Mouse (Mus musculus) intestine, embryonic 16.5 days (tissue): ENCODE measurements around the gene Hint1. TPM values are rescaled to one million over a fixed set of nuclear protein-coding genes. Genes with fewer than 3 reads are reported as not detected.

Experiments used
- ATAC-seq: fragments of 200-750 bp; cut with Nextera tagmentation; 2 replicates; pipeline ENCODE4 v1.8.0; 2017; ENCODE audit warnings: moderate TSS enrichment, moderate library complexity
- H3K27ac ChIP-seq: fragments of 300-500 bp; sonication (generic); 2 replicates; pipeline ENCODE4 v1.5.1; 2014; ENCODE audit warnings: mild to moderate bottlenecking, low read length
- H3K27me3 ChIP-seq: fragments of 300-500 bp; sonication (generic); replicated peaks from 2 replicates; pipeline ENCODE4 v1.6.1; 2014; ENCODE audit warnings: low read length, control low read depth, mixed read lengths; ENCODE audit not compliant: control insufficient read depth, insufficient read depth
- H3K36me3 ChIP-seq: fragments of 300-500 bp; sonication (generic); 2 replicates; pipeline ENCODE4 v1.6.1; 2014; ENCODE audit warnings: low read length, control low read depth; ENCODE audit not compliant: control insufficient read depth, insufficient read depth
- H3K4me1 ChIP-seq: fragments of 300-500 bp; sonication (generic); 2 replicates; pipeline ENCODE4 v1.6.1; 2014; ENCODE audit warnings: low read length, control low read depth, mixed read lengths; ENCODE audit not compliant: control insufficient read depth, insufficient read depth
- H3K4me2 ChIP-seq: fragments of 300-500 bp; sonication (generic); 2 replicates; pipeline ENCODE4 v1.6.1; 2014; ENCODE audit warnings: low read depth, low read length, control low read depth
- H3K4me3 ChIP-seq: fragments of 300-500 bp; sonication (generic); 2 replicates; pipeline ENCODE4 v1.5.1; 2014; ENCODE audit warnings: mild to moderate bottlenecking, low read length
- H3K9ac ChIP-seq: fragments of 300-500 bp; sonication (generic); 2 replicates; pipeline ENCODE4 v1.6.1; 2014; ENCODE audit warnings: low read depth, low read length
- H3K9me3 ChIP-seq: fragments of 300-500 bp; sonication (generic); 2 replicates; pipeline ENCODE4 v1.6.1; 2016; ENCODE audit warnings: low read length, control low read depth; ENCODE audit not compliant: control insufficient read depth
- WGBS: fragments of 180-500 bp; shearing (Covaris S2); extraction: QIAGEN DNeasy Blood & Tissue Kit; methylation state at CpG from one replicate; pipeline ENCODE4 v1.1.7; 2014; 5-methylcytosine and 5-hydroxymethylcytosine counted together
- polyA plus RNA-seq: library from polyadenylated mRNA; unstranded; fragments of >200 nt; fragmentation: Nextera tagmentation; extraction: Ambion mirVana; gene quantifications from 2 replicates; pipeline ENCODE4 v1.2.1, GENCODE M21; 2015

Gene Hint1
- polyA plus RNA-seq, 1 experiment from 2014 or later: 732 TPM

DNA sequence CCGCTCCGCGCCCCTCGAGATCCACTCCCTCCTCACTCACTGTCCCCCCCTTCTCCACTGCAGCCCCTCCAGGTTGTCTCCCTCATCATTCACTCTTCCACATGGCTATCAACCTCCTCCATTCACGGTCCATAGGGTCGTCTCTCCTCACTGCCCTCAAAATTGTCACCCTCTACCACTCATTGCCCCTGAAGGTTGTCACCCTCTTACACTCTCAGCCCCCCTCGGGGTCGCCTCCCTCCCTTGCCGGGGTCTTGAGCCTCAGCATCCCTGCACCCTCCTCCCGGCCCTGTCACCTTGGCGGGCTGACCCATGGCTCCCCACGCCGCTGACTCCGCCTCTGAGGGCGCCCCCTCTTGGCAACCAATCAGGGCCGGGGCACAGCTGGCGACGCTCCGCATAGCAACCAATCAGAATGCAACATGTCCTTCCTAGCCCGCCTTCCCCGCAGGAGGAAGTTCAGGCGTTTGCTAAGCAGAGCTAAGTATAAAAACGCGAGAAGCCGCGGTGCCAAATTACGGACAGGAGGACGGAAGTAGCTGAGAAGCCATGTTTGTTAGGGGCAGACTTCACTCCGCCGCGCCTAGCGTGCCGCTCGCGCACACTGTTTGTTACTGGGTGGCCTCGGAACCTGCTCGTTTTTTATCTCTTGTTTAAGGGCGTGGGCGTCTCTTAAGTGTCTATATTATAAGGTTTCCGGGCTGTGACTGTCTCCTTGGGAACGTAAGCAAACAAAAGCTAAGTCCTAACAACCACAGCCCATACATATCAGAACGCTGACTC lies 5.7 kb upstream of the Hint1 start, which contains the start of gene Lyrm7:
Gene Lyrm7, minus strand, starts transcription at position 661 of the 783 bp plus-strand sequence.
- H3K9me3 ChIP-seq: no peaks in the 10 kb centered on the region
- WGBS: under 1% methylated on average over 42 of the region's 42 CpGs

DNA sequence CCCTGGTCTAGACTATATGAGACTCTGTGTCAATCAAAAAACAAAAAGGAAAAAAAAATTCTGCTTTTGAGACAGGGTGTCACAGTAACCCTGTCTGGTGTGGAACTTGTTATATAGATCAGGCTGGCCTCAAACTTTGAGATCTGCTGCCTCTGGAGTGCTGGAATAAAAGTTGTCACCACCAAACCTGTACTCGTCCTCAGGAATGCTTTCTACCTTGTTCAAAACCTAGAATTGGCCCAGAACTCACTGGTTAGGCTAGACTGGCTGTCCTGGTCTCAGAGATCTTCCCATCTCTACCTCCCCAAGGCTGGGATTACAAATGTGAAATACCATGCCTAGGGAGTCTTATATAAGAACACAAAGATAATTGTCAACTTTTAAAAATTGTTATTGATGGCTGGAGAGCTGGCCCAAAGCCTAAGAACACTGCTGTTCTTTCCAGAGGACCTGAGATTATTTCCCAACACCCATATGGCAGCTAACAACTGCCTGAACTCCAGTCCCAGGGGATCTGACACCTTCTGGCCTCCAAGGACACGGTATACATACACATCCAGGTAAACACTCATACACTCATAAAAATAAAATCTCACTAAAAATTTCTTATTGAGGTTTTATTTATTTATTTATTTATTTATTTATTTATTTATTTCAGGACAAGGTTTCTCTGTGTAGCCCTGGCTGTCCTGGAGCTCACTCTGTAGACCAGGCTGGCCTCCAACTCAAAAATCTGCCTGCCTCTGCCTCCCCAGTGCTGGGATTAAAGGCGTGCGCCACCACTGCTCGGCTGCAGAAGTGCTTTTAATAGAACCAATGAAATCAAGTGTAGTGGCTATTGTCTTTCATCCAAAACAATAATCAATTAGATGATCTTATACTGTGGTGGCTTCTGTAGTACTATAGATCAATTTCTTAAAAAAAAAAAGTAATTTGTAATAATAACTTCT lies 4.4 kb upstream of the Hint1 start:
- WGBS: 91% methylated on average over 5 of the region's 5 CpGs
- Histone ChIP-seq H3K4me1 (peaks cover 8% of the 10 kb centered on the region), H3K27ac (0 out of 2 replicates have a peak overlapping the region, but pooled peaks have one; percentile 11), H3K4me2 (no peak overlapping the region), H3K9ac (no peak overlapping the region), H3K27me3 (no peaks in the 10 kb centered on the region), H3K4me3 (no peak overlapping the region), H3K9me3 (no peaks in the 10 kb centered on the region), H3K36me3 (no peaks in the 10 kb centered on the region)
- ATAC-seq: no peak

More for the DNA sequence above, 5.7 kb upstream of the Hint1 start, which contains the start of gene Lyrm7:
- H3K9ac ChIP-seq: peak within 1 kb of the TSS; percentile 78
- H3K36me3 ChIP-seq: no peaks in the 10 kb centered on the region
- peak within 1 kb of the TSS; percentile 74 for H3K4me2 ChIP-seq
- ATAC-seq: peak; percentile 98
- peaks cover 6% of the 10 kb centered on the region; the same call in 1 of the 2 replicates for H3K4me1 ChIP-seq
- peak within 1 kb of the TSS; percentile 67 for H3K4me3 ChIP-seq
- H3K27ac ChIP-seq: peak within 1 kb of the TSS; percentile 85
- no peaks in the 10 kb centered on the region for H3K27me3 ChIP-seq

DNA sequence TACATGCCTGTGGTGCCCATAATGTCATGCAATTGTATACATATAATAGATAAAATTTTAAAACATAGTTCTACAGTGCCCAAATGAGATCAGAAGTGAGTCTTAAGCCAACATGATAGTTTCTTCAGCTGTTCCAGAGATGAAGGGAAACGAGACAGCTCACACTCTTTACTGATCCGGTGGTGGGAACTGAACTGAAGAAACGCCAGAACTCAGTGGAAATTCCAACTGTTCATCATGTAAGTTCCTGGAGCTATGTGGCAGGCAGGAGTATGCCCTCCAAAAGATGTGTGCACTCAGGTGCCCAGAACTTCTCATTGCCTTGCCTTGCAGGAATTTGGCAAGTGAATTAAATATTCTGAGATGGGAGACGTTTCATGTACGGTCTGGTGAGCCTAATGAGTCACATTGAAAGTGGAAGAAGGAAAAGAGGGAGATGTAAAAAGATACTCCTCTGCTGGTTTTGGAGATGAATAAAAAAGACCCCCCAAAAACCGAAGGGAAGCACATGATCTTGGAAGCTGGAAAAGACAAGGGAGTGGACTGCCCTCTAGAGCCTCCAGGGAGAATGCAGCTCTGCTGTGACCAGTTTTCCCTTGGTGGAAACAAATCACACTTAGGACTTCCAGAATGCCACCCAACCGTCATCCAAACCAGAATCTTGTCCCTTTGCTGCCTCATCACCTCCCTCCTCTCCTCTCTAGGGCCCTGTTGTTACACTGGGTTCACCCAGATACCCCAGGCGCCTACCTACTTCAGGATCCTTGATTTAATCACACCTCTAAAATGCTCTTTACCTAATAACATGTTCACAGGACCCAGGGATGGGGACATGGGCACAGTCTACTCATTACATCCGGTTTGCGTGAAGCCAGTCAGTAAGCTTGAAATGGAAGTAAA lies 3.3 kb upstream of the Hint1 start:
- no peak overlapping the region for H3K4me3 ChIP-seq
- peaks cover 12% of the 10 kb centered on the region for H3K4me1 ChIP-seq
- ATAC-seq: no peak
- H3K4me2 ChIP-seq: no peak overlapping the region
- no peaks in the 10 kb centered on the region for H3K36me3 ChIP-seq
- WGBS: 43% methylated on average over 10 of the region's 10 CpGs
- H3K27me3 ChIP-seq: no peaks in the 10 kb centered on the region
- no peak overlapping the region for H3K9ac ChIP-seq
- no peak overlapping the region for H3K27ac ChIP-seq
- H3K9me3 ChIP-seq: no peaks in the 10 kb centered on the region

DNA sequence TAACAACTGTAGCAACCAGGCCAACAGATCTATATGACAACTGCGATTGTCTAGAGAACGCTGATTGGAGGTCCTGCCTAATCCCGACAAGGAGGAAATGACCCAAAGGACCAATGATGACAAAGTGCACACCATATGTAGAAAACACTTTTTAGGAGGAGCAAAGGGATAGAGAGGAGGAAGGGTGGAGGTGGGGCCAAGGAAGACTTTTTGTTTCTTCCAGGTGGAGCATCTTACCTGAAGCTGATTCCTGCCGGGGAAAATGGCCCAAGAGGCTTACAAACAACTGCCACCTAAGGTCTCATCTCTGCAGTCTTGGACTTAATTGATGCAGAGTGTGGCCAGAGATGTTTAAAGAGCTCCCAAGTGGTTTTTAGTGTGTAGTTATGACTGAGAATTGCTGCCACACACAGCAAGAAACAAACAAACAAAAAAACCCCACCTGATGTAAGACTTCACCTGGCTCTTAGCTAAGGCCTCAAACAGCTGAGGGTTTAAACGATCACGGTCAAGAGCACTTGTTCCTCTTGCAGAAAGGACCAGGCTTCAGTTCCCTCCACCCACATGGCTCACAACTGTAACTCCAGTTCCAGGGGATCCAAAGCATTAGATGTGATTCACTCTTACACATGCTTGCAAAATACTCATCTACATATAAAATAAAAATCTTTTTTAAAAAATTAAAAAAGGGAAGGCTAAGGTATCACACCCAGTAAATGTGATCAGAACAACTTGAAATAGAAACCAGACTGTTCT lies 675 bp upstream of the Hint1 start:
- peak overlapping the region; percentile 98 for H3K9ac ChIP-seq

DNA sequence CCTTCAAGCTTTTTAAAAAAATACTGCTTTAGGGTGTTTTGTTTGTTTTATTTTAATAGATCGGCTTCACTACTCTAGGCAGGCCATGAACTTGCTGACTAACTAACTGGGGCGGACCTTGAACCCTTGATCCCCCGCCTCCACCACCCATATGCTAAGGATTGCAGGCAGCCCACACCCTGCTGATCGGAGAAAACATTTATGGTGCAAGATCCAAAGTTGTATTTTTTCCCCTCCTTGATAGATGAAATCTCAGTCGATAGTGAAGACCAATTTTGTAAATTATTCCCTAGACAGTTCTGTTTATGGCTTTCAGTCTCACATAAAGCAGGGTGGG lies 834 bp downstream of the Hint1 start:
- Histone ChIP-seq H3K9me3 (no peaks in the 10 kb centered on the region), H3K9ac (peak overlapping the region; percentile 98), H3K27me3 (no peaks in the 10 kb centered on the region), H3K36me3 (no peaks in the 10 kb centered on the region; the same call in 1 of the 2 replicates), H3K4me1 (peaks cover 17% of the 10 kb centered on the region), H3K27ac (peak overlapping the region; percentile 96), H3K4me2 (peak overlapping the region; percentile 60), H3K4me3 (peak overlapping the region; percentile 84)
- peak; percentile 83 for ATAC-seq
- 1% methylated on average over 5 of the region's 5 CpGs for WGBS

More for the DNA sequence above, 675 bp upstream of the Hint1 start:
- 74% methylated on average over 6 of the region's 6 CpGs for WGBS
- peak overlapping the region; percentile 96 for H3K27ac ChIP-seq
- peak overlapping the region; percentile 86 for H3K4me2 ChIP-seq
- no peaks in the 10 kb centered on the region for H3K27me3 ChIP-seq
- H3K4me1 ChIP-seq: peaks cover 17% of the 10 kb centered on the region
- H3K4me3 ChIP-seq: peak overlapping the region; percentile 84
- ATAC-seq: no peak
- no peaks in the 10 kb centered on the region for H3K36me3 ChIP-seq
- H3K9me3 ChIP-seq: no peaks in the 10 kb centered on the region

DNA sequence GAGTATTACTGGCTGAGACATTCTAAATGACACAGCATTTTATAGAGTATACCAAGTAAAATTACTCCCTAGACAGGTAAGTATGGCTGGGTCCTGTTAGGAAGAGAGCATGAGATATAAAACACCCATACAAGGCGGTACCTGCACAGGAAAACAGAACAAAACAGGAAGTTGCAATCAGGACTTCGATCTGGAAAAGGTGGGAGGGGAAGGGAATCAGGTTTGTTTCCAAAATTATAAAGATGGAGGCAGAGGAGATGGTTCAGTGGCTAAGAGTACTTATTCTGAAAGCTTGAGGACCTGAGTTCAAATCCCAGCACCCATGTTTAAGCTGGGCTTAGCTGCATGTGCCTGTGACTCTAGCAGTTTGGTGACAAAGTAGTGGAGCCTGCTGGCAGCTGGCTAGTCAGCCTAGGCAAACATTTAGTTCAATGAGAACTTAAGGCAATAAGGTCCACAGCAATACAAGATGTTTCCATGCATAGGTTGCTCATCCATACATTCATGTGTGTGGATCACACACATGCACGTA lies 1.8 kb downstream of the Hint1 start:
- H3K4me3 ChIP-seq: peak overlapping the region; percentile 84; the same call in 1 of the 2 replicates
- H3K36me3 ChIP-seq: no peaks in the 10 kb centered on the region; the same call in 1 of the 2 replicates
- no peak overlapping the region for H3K27ac ChIP-seq
- 75% methylated on average over 3 of the region's 3 CpGs for WGBS
- peaks cover 17% of the 10 kb centered on the region for H3K4me1 ChIP-seq
- no peak for ATAC-seq
- no peak overlapping the region for H3K9ac ChIP-seq
- H3K27me3 ChIP-seq: no peaks in the 10 kb centered on the region
- peak overlapping the region; percentile 60 for H3K4me2 ChIP-seq
- no peaks in the 10 kb centered on the region for H3K9me3 ChIP-seq

DNA sequence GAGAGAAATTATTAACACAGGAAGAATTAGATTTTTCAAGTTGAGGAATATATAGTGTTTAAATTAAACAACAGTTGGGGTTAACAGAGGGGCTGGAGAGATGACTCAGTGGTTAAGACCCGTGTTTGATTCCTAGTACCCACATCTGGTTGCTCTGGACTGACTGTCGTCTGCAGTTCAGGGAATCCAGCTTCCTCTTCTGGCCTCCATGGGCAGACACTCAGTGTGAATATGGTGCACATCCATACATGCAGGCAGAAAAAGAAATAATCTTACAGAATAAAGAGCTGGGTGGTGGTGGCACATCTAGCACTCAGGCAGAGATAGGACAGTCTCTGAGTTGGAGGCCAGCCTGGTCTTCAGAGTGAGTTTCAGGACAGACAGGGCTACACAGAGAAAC lies 2.3 kb downstream of the Hint1 start:
- ATAC-seq: no peak
- no peak overlapping the region for H3K4me3 ChIP-seq
- peaks cover 1% of the 10 kb centered on the region; the same call in 1 of the 2 replicates for H3K36me3 ChIP-seq
- H3K27ac ChIP-seq: no peak overlapping the region
- H3K27me3 ChIP-seq: no peaks in the 10 kb centered on the region
- H3K4me2 ChIP-seq: no peak overlapping the region
- H3K4me1 ChIP-seq: peaks cover 17% of the 10 kb centered on the region
- no peak overlapping the region for H3K9ac ChIP-seq
- 49% methylated on average over 2 of the region's 2 CpGs for WGBS
- no peaks in the 10 kb centered on the region for H3K9me3 ChIP-seq

DNA sequence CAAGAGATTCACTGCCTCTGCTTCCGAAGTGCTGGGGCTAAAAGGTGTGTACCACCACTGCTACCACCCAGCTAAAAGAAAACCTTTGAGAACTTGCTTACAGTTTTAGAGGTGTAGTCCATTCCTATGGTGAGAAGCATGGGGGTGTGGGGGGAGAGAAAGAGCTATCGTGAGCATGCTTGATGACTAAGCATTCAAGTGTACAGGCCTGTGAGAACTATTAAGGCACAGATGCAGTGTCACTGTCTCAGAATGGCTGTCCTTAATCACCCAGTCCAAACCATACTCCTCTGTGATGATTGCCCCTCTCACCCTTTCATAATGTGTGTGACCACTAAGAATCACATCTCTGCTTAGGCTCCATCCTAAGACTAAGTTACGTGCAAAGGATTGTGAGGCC lies 3.1 kb downstream of the Hint1 start:
- peaks cover 17% of the 10 kb centered on the region for H3K4me1 ChIP-seq
- ATAC-seq: no peak
- H3K4me3 ChIP-seq: no peak overlapping the region
- H3K9me3 ChIP-seq: no peaks in the 10 kb centered on the region
- H3K27ac ChIP-seq: no peak overlapping the region
- no peak overlapping the region for H3K4me2 ChIP-seq
- WGBS: 79% methylated on average over 3 of the region's 3 CpGs
- peaks cover 7% of the 10 kb centered on the region; the same call in 1 of the 2 replicates for H3K36me3 ChIP-seq
- no peak overlapping the region for H3K9ac ChIP-seq
- no peaks in the 10 kb centered on the region for H3K27me3 ChIP-seq
